Mouse (Mus musculus) left cerebral cortex, adult 11 months (tissue): ENCODE measurements at regions not wholly inside any gene's neighbourhood (a gene's known extent, or its start where the extent isn't known, plus 50 kb on each side); places are given as distances from the start of the nearest gene placed in this dataset.

Experiments used
- DNase-seq: peaks from one replicate; pipeline ENCODE4 v3.0.0; 2022; ENCODE audit warnings: low spot score

- DNase-seq: no peak
Measured at GRCm38 (mm10) chr2:96234613-96235012, 83.4 kb upstream of the Lrrc4c start.

- DNase-seq: no peak
Measured at GRCm38 (mm10) chr2:96239246-96239645, 78.7 kb upstream of the Lrrc4c start.

- DNase-seq: peak; percentile 7
Measured at GRCm38 (mm10) chr2:96240543-96241090, 77.4 kb upstream of the Lrrc4c start.

- no peak for DNase-seq
Measured at GRCm38 (mm10) chr2:96253661-96254060, 64.3 kb upstream of the Lrrc4c start.

GRCm38 (mm10) chr2:96256491-96256890, 61.5 kb upstream of the Lrrc4c start:
- no peak for DNase-seq
